Mouse (Mus musculus): ENCODE measurements around the gene Ttc22.

- TF ChIP-seq GATA1 (IDR thresholded peaks at IDR 0.05; ENCODE audit: low read length) (no peak), TAL1 (IDR thresholded peaks at IDR 0.05; ENCODE audit: low read length) (no peak)
Measured at GRCm38 (mm10) chr4:106577511-106577910, 44.7 kb upstream of the Ttc22 start.
